Mouse (Mus musculus) embryonic stem cell, embryonic (primary cell): ENCODE measurements around the gene Frat1.

Source experiments
- CTCF ChIA-PET, 4 experiments: fragments of 300-600 bp in 2 of 4; fragments of 350-600 bp in 2 of 4; sonication (Branson Sonifier 250); formaldehyde crosslinking; loops; one replicate each; lab custom pipeline; 2022; ENCODE audit warnings: inconsistent platforms in 2 of 4; lab: Charles Lee
- POLR2A ChIA-PET, 4 experiments: fragments of 300-600 bp in 2 of 4; fragments of 350-600 bp in 2 of 4; sonication (Branson Sonifier 250); formaldehyde crosslinking; loops; one replicate each; lab custom pipeline; 2022; ENCODE audit warnings: antibody characterized with exemption in 4 of 4, inconsistent platforms in 1 of 4; lab: Charles Lee

Gene Frat1

GRCm38 (mm10) chr19:41847614-41847991, 17.8 kb downstream of the Frat1 start:
- CTCF ChIA-PET: interaction anchor here in 3 of 4 experiments (0.6 to 1.4 kb wide), 4 partner anchors 36 to 582 kb away, joined by 3 to 4 read pairs (median 4); no protein-coding TSS in a partner anchor
- POLR2A ChIA-PET: interaction anchor here in 3 of 4 experiments (0.7 to 2.3 kb wide), 12 partner anchors 11 to 281 kb away, joined by 3 to 14 read pairs (median 4); partner anchors contain the start of genes Frat1 (in 2 of the 3), Avpi1 (in 1 of the 3), Exosc1 (in 1 of the 3) and Pi4k2a (in 1 of the 3)

- CTCF ChIA-PET: interaction anchor here in 3 of 4 experiments (0.6 to 1.4 kb wide), 3 partner anchors 18 to 294 kb away, joined by 3 to 5 read pairs (median 3); no protein-coding TSS in a partner anchor
- POLR2A ChIA-PET: interaction anchor here (0.6 to 2.3 kb wide), 15 partner anchors 10 to 1831 kb away, joined by 3 to 14 read pairs (median 4); partner anchors contain the start of genes Avpi1 (in 1 of the 4), Exosc1 (in 1 of the 4), Frat1 (in 1 of the 4) and Pi4k2a (in 1 of the 4)
These were observed 18.5 kb downstream of the Frat1 start, which contains the start of gene Frat2 for GRCm38 (mm10) chr19:41847992-41848851. Frat2 (minus strand) TSS chr19:41848132.

GRCm38 (mm10) chr19:41850021-41850718, 20.4 kb downstream of the Frat1 start:
- POLR2A ChIA-PET: interaction anchor here in 3 of 4 experiments (0.7 to 1.4 kb wide), 6 partner anchors 15 to 444 kb away, joined by 3 to 6 read pairs (median 4); no protein-coding TSS in a partner anchor
- CTCF ChIA-PET: interaction anchor here in 3 of 4 experiments (0.6 to 1.2 kb wide), 5 partner anchors 37 to 176 kb away, joined by 3 to 4 read pairs (median 3); partner anchors contain the start of genes Pgam1 (in 1 of the 3) and Ubtd1 (in 1 of the 3)

- ChIA-PET CTCF (interaction anchor here in 3 of 4 experiments (0.6 to 1.2 kb wide), 4 partner anchors 37 to 175 kb away, joined by 3 to 4 read pairs (median 3); partner anchors contain the start of gene Pgam1 (in 1 of the 3)), POLR2A (interaction anchor here in 3 of 4 experiments (0.6 to 1.4 kb wide), 6 partner anchors 14 to 82 kb away, joined by 3 to 6 read pairs (median 3); no protein-coding TSS in a partner anchor)
These were observed 21.2 kb downstream of the Frat1 start for GRCm38 (mm10) chr19:41850719-41851543.

- POLR2A ChIA-PET: no interaction called here
- CTCF ChIA-PET: interaction anchor here in 1 of 4 experiments (0.5 kb wide), 2 partner anchors 30 to 62 kb away, joined by 4 read pairs; no protein-coding TSS in a partner anchor
These were observed 22.7 kb downstream of the Frat1 start for GRCm38 (mm10) chr19:41852423-41852822.

GRCm38 (mm10) chr19:41857086-41857762, 27.5 kb downstream of the Frat1 start:
- CTCF ChIA-PET: interaction anchor here in 2 of 4 experiments (0.5 to 0.6 kb wide), 2 partner anchors 103 to 188 kb away, joined by 3 to 11 read pairs; no protein-coding TSS in a partner anchor
- POLR2A ChIA-PET: interaction anchor here in 3 of 4 experiments (0.6 to 2.6 kb wide), 5 partner anchors 9 to 150 kb away, joined by 3 to 8 read pairs (median 4); partner anchors contain the start of gene Frat2 (in 1 of the 3)

- ChIA-PET CTCF (interaction anchor here in 1 of 4 experiments (0.6 kb wide), 1 partner anchor 102 kb away, joined by 11 read pairs; no protein-coding TSS in a partner anchor), POLR2A (interaction anchor here in 3 of 4 experiments (1.3 to 2.6 kb wide), 6 partner anchors 9 to 18 kb away, joined by 3 to 8 read pairs (median 4); partner anchors contain the start of gene Frat2 (in 1 of the 3))
These were observed 28.1 kb downstream of the Frat1 start for GRCm38 (mm10) chr19:41857816-41858310.

- ChIA-PET CTCF (interaction anchor here in 2 of 4 experiments (1.1 to 1.3 kb wide), 3 partner anchors 8 to 39 kb away, joined by 3 to 5 read pairs (median 4); partner anchors contain the start of gene Frat2 (in 1 of the 2)), POLR2A (interaction anchor here in 2 of 4 experiments (0.6 to 2.2 kb wide), 9 partner anchors 9 to 565 kb away, joined by 3 to 9 read pairs (median 5); partner anchors contain the start of genes Exosc1 (in 1 of the 2) and Zdhhc16 (in 1 of the 2))
These were observed 36.9 kb downstream of the Frat1 start for GRCm38 (mm10) chr19:41866707-41867106.

- CTCF ChIA-PET: no interaction called here
- POLR2A ChIA-PET: interaction anchor here in 2 of 4 experiments (0.6 to 1.2 kb wide), 3 partner anchors 24 to 42 kb away, joined by 3 to 4 read pairs (median 3); partner anchors contain the start of gene Pgam1 (in 1 of the 2)
These were observed 39.5 kb downstream of the Frat1 start for GRCm38 (mm10) chr19:41869296-41869695.

- POLR2A ChIA-PET: interaction anchor here in 2 of 4 experiments (0.9 to 1.2 kb wide), 2 partner anchors 24 to 42 kb away, joined by 3 read pairs; partner anchors contain the start of gene Pgam1 (in 1 of the 2)
- CTCF ChIA-PET: interaction anchor here in 1 of 4 experiments (0.6 kb wide), 1 partner anchor 30 kb away, joined by 4 read pairs; no protein-coding TSS in a partner anchor
These were observed 40.2 kb downstream of the Frat1 start for GRCm38 (mm10) chr19:41869946-41870345.

GRCm38 (mm10) chr19:41872285-41872684, 42.5 kb downstream of the Frat1 start:
- CTCF ChIA-PET: no interaction called here

GRCm38 (mm10) chr19:41874356-41874755, 44.6 kb downstream of the Frat1 start:
- ChIA-PET POLR2A (interaction anchor here in 2 of 4 experiments (0.6 to 1.6 kb wide), 3 partner anchors 12 to 92 kb away, joined by 3 to 5 read pairs (median 4); no protein-coding TSS in a partner anchor), CTCF (interaction anchor here in 1 of 4 experiments (0.6 kb wide), 1 partner anchor 78 kb away, joined by 4 read pairs; no protein-coding TSS in a partner anchor)

More at GRCm38 (mm10) chr19:41872285-41872684, 42.5 kb downstream of the Frat1 start:
- POLR2A ChIA-PET: interaction anchor here in 2 of 4 experiments (0.7 to 2.3 kb wide), 5 partner anchors 11 to 52 kb away, joined by 3 to 9 read pairs (median 3); no protein-coding TSS in a partner anchor

GRCm38 (mm10) chr19:41881842-41882241, 52.1 kb downstream of the Frat1 start:
- ChIA-PET POLR2A (no interaction called here), CTCF (no interaction called here)
